Mouse (Mus musculus) fat pad, adult 2 months (tissue): ENCODE data around the gene Ift88.
A peak's percentile ranks its signal among the peaks of the same experiment; 100 is the strongest.

Experiments
- DNase-seq: peaks from one replicate; pipeline ENCODE4 v3.0.0-alpha.2; 2011; ENCODE audit warnings: low read depth, low spot score; ENCODE audit errors: extremely low read depth

Gene Ift88

DNA sequence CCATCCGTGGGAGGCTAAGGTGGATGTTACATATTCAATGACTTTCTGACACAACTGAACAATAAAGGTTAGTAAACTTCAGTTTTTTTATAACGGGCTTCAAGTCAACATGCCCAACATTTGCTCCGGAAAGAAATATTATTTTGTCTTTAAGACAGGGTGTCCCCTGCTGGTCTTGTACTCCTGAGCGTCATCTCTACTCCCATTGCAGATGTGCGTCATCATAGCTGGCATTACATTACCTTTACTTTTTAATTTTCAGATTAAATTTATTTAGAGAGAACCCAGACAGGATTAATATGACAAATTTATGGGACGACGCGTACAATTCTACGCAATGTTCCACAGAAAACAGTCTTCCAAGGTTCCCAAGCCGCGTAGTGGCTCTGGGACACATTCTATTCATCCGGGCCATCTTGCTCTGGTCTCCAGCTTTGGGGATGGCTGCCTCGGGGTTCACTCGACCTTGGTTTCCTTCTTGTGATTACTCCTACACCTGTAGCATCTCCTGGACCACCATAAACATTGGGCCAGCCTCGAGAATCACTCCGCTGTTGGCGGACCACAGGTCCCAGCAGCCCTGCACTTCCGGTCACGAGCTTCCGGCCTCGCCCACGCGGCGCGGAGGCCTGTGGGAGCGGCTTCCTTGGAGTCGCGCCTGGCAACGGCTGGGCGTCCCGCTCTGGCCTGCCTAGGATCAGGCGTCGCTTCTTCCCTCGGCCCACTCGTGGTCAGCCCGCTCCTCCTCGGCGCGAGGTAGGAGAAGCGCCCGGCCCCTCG lies at the start of gene Ift88:
Gene Ift88 (plus strand): TSS at position 631 of the 780 bp plus-strand sequence.
- peak; percentile 8 for DNase-seq

DNA sequence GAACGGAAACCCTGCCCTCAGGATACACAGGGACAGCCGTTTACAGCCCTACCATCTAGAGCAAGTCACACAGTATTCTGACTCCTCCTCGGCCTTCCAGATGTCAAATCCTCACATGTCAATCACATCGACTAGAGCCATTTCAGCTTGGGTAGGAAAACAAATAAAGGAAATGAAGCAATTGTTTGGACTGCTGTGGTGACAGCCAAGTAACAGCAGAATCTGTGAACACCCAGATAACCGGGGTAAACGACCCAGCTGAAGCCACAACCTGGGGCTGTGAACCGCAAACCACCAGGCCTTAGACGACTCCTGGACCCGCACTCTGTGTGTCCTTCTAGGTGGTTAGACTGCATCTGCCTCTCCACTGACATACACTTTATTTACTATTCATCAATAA lies 48.7 kb upstream of the Ift88 start:
- DNase-seq: no peak

DNA sequence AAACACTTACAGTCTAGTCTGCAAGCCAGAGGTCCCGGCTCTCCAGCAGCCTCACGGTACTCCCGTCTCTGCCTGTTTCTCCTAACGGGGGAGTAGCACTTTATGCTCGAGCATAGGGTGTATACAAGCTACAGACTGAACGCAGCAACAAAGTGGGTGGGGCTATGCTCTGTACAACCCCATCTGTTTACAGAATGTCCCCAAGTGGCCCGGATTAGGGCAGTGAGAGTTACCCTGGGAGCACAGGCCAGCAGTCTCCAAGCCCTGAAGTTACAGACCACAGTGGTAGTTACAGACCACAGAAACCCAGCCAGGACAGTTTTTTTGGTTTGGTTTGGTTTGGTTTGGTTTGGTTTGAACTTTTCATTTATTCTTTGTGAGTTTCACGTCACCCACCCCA lies 47.8 kb upstream of the Ift88 start:
- no peak for DNase-seq

DNA sequence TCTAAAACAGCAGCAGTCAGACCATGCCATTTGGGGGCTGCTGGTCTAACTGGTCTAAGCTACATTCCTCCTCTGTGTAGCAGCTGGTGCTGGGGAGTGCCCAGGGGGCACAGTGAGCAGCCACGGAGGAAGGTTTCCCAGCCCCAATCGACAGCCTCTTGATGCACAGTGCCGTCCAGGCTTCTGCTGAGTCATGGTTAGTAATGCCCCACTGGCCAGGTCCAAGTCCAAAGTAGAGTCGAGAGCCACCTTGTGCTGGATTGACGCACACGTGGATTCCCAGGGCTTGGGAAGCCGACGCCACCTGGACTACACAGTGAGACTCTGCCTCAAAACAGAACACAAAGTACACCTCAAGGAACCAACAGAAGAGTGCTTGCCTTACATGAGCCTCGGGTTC lies 46.9 kb upstream of the Ift88 start:
- no peak for DNase-seq

DNA sequence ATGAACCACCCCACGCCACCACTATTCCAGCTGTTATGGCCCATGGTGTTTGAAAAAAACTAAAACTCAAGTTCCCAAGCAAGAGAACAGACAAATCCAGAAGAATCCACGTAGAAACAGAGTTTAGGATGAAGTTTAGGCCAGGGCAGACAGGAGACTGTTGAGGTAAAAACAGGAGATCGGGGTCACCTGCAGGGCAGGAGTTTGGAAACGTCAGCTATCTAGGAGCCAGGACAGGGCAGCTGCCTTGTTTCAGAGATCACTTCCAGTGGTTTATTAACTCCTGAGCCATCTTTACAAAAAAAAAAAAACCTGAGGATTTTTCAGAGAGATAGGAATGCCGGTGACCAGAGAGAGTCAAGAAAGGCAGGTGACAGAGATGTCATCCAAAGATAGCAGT lies 46.3 kb upstream of the Ift88 start:
- no peak for DNase-seq

DNA sequence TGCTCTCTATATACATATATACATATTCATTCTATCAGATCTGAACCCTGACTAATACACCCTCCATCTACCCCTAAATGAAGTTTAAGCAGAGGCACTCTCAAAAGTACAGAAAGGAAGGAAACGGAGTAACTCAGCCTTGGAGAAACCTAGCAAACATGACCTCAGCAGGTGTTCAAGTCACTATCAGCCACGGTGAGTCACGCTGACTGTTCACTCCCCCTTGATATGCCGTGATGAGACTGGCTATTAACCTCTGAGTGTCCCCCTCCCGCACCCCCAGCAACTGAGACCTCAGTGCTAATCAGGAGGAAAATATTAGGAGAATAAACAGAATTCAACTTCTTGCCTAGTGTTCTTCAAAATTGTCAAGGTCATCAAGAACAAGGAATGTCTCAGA lies 38.2 kb upstream of the Ift88 start:
- no peak for DNase-seq

DNA sequence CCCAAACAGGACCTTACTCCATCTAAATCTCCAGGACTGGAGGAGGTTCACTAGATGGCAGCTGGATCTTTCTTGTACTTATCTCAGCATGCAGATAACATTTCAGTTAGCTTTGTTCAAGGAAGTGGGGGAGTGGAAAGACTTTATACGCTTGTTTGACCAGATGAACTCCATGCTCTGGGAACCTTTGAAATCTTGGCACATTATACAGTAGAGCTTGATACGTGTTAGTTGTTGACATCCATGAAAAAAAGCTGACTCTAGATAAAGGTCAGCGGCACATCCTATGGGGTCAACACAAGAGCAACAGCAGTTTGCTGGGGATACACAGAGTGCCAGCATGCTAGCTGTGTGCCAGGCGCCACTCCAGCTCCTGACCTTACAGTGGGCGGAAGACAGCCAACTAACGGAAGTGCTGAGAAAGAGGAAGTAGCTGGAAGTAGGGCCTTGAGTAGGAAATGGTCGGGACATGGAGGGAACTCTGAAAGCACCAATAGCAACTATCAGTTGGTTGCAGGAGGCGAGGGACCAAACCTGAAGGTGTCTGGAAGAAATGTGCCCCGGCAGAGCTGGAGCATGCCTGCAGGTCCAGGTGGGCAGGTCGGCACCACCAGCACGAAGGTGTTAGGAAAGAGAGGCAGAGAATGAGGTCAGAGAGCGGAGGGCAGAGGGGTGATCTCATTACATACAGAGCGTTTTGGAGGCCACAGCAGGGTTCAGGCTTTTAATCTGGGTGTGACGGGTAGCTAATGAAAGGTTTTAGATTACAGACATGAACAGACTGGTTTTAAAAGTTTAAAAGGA lies 36.9 kb upstream of the Ift88 start:
- DNase-seq: no peak

DNA sequence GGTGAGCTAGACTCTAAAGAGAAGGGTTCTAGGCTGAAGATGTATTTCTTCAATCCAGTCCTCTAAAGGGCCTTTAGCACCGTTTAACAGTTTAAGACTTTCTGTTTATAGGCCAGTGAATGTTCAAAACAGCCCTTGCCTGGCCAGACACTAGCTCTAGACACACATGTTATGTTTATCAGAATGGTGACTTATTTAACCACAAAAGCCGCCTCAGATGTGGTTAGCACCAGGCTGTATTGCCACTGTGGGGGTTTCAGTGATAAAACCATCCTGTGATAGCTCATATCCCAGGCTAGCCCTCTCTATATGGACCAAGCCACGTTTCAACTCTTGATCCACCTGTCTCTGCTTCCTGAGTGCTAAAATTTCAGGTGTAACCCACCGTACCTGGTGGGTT lies 32.2 kb upstream of the Ift88 start:
- DNase-seq: no peak

DNA sequence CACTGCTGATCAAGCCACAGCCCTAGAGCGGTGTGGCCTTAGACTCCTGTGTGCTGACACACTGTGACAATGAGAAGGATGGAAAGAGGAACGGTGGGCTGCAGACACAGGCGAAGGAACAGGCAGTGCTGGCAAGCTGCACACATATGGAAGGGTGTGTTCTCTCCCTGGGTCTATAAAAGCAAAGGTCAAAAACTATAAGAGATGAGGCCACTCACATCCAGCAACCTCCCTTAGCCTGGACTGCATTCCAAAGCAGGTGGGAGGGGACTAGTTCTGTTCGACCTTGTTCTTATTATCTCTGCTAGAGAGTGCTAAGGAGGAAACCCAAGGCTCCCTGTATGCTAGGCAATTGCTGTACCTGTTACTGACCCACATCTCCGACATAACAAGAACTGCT lies 31.6 kb upstream of the Ift88 start:
- DNase-seq: no peak

DNA sequence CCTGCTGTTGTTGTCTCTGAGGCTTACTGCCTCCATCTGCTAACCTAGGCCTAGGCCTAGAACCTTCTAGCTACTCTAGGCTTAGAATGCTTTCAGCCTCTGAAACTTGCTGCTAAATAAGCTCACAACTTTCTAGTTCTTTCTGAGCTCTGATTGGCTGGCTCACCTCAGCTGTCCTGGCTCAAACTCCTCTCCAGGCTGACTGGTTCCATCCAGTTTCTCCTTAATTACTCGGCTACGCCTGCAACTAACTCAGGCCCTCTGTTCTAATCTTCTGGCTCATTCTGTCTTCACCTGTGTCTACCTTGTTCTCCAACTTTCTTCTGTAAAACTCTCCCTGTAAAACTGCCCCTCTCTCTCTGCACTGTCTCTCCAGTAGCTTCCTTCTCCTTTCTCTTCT lies 28.4 kb upstream of the Ift88 start:
- no peak for DNase-seq

DNA sequence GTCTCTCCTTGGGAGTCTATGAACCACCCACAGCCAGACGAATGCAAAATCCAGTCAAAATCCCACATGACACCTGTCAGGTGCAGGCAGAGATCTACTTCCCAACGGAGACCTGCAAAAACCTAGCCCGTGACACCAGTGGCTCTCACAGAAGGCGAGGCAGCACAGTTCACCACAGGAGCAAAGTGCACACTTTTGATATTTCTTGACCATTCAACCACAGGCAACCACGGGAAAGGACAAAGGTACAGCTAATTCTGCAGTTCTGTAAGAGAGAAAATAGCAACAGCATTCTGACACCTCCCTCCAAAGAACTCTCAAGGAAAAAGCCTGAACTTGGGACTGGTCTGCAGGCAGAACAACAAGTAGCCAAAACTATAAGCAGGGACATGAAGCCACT lies 26.6 kb upstream of the Ift88 start:
- no peak for DNase-seq

DNA sequence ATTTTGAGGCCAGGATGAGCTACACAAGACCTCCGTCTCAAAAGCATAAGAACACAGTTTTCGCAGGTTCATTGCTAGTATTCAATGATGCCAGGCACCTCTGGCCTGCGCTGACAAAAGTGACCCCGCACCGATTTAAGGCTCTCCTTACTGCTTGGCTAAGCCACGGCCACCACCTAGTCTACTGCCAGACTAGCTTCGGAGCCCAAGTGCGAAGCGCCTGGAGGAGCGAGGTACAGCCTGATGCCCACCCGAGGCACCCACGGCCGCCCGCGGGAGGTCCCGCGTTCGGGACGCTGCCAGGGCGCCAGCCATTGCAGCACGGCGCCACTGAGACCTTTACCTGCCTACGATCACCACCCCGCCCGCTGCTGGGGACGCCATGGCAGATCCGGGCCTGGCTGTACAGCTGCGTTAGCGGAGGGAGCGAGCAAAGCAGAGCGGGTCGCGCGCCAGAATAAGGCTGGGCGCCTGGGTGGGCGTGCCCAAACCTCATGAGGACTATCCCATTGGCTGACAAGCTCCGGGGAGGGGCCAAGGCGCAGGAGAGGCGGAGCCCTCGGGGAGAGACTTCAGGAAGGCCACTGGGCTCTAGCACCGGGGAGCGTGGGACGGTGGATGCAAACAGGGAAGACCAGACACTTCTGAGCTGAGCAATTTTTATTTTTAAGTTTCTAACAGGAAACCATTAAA lies 25.7 kb upstream of the Ift88 start, which contains the start of gene Cryl1:
Gene Cryl1 (minus strand): TSS at position 465 of the 693 bp plus-strand sequence.
- peak; percentile 54 for DNase-seq

DNA sequence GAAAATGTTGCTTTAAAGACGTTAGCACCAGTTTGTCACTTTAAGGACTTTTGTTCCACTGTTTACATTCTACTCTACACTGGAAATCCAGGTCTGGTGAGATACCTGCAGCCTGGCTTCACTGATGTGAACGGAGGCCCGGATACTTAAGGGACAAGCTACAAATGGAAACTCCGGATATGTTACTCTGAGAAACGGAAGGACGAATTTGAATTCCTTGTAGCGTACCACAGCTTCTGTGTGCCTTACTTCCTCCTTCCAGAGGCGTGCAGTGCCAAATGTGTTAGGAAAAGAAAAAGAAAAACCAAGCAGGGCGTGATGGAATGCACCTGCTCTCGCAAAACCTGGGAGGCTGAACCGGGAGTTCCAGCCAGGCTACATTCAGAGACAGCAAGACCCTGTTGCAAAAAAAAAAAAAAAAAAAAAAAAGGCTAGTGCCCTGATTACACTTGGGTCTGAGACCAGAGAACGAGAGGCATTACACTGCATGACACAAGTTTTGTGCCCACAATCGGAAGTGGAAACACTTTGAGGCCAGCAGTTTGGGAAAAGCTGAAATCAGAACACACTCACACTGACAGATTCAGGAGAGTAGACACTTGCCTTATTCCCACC lies 24.9 kb upstream of the Ift88 start:
- no peak for DNase-seq

DNA sequence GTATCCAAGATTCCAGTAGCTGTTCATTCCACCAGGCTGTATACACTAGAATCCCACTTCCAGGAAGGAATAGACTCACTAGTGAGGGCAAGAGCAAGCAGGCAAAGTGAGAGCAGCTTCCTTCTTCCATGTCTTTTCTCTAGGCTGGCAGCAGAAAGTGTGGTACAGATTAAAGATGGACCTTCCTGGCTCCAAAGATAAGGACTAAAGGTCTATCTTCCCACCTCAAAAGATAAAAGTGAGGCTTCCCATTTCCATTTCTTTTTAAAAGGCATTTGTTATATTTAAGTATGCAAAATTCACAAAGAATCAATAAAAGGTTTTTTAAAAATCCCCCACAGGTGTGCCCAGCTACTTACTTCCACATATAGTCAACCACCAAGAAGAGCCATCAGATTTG lies 21.0 kb upstream of the Ift88 start:
- DNase-seq: no peak

DNA sequence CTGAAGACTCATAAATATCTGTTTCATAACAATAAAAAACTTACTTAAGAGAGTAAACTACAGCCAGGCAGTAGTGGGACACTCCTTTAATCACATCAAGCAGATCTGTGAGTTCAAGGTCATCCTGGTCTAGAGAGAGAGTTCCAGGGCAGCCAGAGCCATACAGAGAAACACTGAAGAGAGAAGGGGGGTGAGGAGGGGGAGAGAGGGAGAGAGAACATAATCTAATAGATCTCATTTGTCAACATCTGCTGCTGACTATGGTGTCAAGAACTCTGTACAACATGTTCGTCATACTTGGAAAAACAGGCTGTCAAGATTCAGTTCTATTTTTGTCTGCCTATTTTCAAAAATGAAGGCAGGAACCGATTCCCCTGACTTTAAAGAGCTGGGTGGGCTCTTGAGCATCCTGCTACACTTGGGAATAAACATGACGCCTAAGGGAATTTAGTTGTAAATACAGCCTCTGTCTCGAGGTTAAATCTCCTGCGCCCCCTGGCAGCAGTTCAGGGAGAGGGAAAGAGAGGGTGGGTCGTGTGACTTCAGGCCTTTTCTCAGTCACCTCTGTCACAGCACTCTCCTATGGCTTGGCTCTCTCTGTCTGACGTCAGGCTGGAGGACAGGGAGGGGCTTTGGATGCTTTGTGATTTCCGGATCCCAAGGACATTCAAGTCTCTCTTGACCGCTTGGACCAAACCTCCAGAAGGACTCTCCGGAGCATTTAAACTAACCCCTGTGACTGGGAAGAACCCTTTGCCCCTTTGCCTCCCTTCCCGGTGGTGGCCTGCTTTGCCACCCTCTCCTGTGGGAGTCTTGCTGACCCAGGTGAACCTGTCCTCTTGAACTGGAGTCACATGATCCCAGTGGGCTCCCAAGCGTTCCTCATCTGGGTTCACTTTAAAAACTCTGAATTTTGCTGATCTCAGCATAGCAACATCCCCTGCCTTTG lies 16.5 kb upstream of the Ift88 start:
- no peak for DNase-seq

DNA sequence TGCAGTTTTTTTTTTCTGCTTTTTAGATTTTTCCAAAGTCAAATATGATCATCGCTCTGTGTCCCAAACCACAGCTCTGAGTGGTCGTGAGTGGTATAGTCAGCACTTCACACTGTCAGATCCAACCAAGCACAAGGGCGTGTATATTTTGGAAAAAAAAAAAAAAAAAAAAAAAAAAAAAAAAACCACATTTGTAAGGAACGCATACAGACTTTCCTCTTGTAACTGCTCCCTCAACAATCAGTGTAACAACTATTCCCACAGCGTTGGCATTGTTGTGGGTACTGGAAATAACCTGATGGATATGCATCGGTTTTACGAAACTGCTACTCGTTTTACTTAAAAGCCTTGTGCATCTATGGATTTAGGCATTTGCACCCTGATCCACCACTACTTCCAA lies 15.8 kb upstream of the Ift88 start:
- DNase-seq: no peak

DNA sequence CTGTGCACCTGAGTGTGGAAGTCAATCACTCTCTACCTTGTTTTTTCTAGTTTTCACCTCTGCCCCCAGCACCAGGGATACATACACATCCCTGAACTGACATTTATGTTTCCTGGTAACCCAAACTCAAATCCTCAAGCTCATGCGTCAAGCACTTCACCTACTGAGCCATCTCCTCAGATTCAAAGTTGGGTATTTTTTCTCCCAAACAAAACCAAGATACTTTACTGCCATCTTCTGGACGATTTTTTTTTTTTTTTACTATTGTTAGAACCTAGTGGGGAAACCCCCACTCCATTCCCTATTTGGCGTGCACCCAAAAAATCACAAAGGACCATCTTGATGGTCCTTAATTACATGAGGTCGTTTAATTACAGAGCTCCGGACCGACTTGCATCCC lies 14.8 kb upstream of the Ift88 start:
- DNase-seq: no peak

DNA sequence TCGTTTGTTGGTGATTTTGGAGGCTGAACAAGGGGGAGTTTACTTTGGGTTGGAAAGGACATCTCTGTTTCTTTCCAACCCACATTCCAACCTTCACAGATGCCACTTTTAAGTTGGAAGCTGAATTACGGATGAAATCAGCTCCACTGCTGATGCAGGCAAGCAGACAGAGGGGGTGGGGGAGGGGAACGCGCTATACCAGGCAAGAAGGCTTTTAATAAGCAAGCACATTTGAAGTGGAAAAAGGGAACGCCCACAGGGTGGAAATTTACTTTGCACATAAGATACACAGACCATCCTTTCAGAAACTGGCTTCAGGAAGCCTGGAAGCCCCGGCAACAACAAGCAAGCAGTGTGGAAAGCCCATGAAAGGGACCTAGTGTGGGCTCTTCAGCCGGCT lies 11.7 kb upstream of the Ift88 start:
- DNase-seq: no peak

DNA sequence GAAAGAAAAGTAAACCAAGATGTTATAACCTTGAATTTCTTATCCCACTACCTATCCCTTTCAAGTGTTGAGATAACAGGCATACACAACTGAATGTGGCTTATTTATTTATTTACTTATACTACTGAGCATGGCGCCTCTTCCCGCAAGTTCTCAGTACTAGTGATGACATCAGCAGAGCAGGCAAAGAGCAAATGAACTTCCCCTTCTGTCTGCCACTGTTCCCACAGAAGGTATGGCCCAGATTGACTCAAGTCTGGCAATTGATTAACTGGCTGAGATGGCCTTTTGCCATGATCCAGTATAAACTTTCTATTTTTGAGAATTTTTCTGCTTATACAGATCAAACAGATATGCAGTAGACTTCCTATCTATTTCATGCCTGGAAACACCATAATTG lies 6.7 kb upstream of the Ift88 start:
- DNase-seq: no peak

DNA sequence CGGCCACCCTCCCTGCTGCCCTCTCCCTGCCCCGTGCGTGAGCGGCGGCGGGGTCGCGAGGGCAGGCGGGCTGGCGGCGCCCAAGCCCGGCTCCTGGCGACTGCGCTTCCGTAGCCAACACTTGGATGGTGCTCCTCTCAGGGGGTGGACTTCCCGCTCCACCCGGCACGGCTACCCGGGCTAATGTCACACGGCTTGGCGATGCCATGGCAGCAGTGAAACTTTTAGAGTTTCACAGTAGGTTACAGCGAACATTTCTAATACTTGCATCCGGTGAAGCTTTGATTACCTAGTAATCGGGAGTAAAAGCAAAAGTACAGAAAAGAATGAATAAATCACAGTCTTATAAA lies 325 bp downstream of the Ift88 start:
- no peak for DNase-seq
